Mouse (Mus musculus): ENCODE data around the gene Pnliprp1. TPM values are rescaled to one million over a fixed set of nuclear protein-coding genes. Genes with fewer than 3 reads are reported as not detected.
A peak's percentile ranks its signal among the peaks of the same experiment; 100 is the strongest.

Gene Pnliprp1
- total RNA-seq, 1 experiment from 2014 or later, result not detected

DNA sequence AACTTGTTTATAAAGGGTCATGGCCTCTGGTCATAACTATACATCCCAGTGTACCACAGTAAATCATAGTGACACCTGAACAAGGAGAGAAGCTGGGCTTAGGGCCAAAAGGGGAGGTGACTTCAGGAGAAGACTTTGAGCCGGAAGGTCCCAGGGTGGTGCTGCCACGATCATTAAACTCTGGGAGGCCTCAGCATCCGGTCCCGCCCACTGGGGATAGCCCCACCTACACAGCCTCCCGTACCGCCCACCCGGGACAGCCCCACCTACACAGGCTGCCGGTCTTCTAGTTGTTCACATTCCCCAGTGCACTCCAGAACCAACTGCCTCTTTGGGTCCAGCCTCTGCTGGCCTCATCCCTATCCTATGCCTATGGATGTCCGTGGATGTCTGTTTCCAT, 30.7 kb downstream of the Pnliprp1 start, which contains the start of gene Pnliprp2:
Gene Pnliprp2 (plus strand): TSS at position 297 of the 400 bp plus-strand sequence.
- ATAC-seq (replicated peaks in 1 of 2; ENCODE audit: insufficient read depth in 1 of 2, low FRiP score in 2 of 2, low TSS enrichment in 1 of 2, low read depth in 1 of 2, poor library complexity in 2 of 2, severe bottlenecking in 2 of 2), result no peak

DNA sequence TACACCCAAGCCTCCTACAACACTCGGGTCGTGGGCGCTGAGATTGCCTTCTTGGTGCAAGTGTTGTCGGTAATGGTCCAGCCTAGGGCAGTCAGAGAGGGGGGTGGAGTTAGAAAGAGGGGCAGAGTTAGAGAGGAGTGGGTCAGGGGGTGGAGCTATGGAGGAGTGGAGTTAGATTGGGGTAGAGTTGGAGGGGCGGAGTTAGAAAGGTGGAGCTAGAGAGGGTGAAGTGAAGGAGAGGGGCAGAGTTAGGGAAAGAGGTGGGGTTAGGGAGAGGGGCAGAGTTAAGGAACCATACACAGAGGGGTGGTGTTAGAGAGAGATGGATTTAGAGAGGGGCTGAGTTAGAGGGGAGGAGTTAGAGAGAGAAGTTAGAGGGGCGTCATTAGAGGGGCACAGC, 33.6 kb downstream of the Pnliprp1 start:
- ATAC-seq (replicated peaks in 1 of 2; ENCODE audit: insufficient read depth in 1 of 2, low FRiP score in 2 of 2, low TSS enrichment in 1 of 2, low read depth in 1 of 2, poor library complexity in 2 of 2, severe bottlenecking in 2 of 2), result no peak

DNA sequence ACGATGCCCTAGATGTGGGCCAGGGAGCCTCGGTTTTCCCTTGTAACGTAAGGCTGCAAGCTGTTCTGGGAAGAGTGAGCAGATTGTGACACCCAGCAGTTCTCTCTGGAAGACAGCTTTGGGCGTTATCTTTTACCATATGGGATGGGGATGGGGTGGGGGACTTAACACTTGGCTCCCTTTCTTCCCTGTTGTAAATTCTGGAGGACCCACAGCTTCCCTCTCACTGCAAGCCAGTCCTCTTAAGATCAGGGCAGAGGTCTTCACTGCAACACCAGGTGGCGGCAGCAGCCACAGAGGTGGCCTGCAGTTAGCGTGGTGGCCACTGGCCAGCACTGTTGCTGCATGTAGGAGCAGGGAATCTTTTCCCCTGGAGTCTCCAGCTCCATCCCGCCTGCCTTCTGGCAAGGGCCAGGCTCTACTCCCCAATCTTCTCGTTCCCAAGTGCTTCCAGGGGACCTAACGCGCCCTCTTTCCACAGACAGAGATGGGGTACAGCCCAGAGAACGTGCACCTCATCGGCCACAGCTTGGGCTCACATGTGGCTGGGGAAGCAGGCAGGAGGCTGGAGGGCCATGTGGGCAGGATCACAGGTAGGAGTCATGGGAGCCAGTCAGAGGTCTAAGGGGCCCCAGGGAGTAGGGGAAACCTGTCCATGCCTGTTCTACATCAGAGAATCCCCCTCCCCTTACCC, 34.3 kb downstream of the Pnliprp1 start:
- peak; percentile 32 to 45; a peak in 1 of 4 replicates for ATAC-seq (replicated peaks in 1 of 2; ENCODE audit: insufficient read depth in 1 of 2, low FRiP score in 2 of 2, low TSS enrichment in 1 of 2, low read depth in 1 of 2, poor library complexity in 2 of 2, severe bottlenecking in 2 of 2)

DNA sequence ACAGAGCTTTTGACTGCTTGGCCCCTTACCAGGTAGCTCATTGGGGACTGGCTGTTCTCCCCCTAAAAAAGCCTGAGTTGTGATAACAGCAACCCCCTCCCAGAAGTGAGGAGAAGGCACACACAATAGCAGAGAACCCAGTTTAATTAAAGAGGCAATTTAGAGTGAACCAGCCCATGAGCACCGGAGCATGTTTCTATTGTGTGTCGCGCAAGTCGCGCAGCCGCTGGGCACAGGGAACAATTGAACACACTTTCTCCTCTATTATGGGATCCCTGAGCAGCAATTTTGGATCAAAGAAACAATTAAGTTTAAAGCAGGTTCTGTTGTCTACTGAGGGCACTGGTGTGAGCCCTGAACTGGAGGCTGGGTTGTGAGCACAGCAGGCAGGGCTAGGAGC, 38.6 kb downstream of the Pnliprp1 start:
- no peak for ATAC-seq (replicated peaks in 1 of 2; ENCODE audit: insufficient read depth in 1 of 2, low FRiP score in 2 of 2, low TSS enrichment in 1 of 2, low read depth in 1 of 2, poor library complexity in 2 of 2, severe bottlenecking in 2 of 2)

DNA sequence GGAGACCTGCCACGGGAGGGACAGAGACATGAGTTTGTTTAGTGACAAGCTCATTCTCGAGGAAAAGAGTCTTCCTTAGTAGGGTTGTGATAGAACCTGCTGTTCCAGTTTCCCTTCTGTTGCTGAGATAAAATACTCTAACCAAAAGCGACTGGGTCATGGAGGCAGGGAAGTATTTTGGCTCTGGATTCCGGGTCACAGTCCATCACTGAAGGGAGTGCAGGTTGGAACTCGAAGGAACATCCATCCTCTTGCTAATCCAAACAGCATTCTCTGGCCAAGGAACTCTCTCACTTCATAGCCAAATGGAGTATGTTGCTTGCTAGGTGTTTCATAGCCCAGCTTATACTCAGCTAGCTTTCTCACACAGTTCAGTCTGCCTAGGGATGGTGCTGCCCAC, 47.8 kb downstream of the Pnliprp1 start:
- ATAC-seq (replicated peaks in 1 of 2; ENCODE audit: insufficient read depth in 1 of 2, low FRiP score in 2 of 2, low TSS enrichment in 1 of 2, low read depth in 1 of 2, poor library complexity in 2 of 2, severe bottlenecking in 2 of 2), result no peak

DNA sequence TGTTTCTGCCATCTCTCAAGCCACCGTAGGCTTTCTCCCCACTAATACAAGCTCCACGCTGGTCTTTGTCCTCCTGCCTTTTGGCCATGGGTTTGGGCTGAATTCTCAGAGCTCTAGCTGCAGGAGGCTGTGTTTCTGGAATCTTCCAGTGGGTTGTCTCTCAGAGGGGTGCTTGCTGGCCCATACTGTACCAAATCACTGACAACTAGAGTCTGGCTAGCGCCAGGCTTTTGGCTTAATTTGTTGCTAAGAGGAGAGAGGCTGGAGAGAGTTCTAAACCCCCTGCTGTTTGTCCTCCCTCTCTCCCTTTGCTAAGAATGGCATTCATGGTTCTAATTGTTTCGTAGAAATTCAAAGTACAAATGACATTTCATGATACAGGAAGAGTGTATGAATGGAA, 52.9 kb downstream of the Pnliprp1 start:
- ATAC-seq (replicated peaks in 1 of 2; ENCODE audit: insufficient read depth in 1 of 2, low FRiP score in 2 of 2, low TSS enrichment in 1 of 2, low read depth in 1 of 2, poor library complexity in 2 of 2, severe bottlenecking in 2 of 2), result no peak

DNA sequence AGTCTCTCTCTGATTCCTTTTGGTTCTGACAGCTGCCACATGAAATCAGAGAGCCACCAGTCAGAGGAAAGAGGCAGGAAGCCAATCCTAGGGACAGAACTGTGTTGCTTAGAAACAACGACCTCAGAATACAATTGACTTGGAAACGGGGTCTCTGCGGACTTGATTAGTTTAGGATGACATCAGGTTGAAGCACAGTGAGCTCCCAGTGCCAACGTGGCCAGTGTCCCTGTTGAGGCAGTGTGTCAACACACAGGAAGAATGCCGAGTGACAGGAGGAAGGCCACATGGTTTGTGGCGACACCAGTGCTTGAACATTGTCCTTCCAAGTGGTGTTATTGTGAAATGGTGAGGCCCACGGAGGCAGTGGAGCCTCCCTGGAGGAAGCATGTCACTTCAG, 55.3 kb downstream of the Pnliprp1 start:
- peak; percentile 4 to 63; a peak in 3 of 4 replicates for ATAC-seq (replicated peaks in 1 of 2; ENCODE audit: insufficient read depth in 1 of 2, low FRiP score in 2 of 2, low TSS enrichment in 1 of 2, low read depth in 1 of 2, poor library complexity in 2 of 2, severe bottlenecking in 2 of 2)

DNA sequence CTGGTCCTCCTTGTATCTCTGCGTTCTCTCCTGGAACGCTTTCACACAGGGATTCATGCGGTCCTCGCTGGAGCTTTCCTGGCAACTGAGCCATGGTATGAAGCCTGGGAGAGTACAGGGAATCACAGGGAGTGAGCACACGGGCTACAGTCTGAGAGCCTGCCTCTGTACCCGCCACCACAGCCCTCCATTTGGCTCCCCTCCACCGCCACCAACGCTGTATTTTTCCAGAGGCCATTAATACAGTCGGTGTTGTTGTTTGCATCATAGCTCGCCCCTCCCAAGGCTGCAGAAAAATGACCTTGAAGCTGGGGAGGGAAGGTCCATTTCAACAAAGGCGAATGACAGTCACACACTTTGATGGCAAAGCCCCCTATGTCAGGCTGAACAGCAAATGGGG, 60.5 kb downstream of the Pnliprp1 start:
- ATAC-seq (replicated peaks in 1 of 2; ENCODE audit: insufficient read depth in 1 of 2, low FRiP score in 2 of 2, low TSS enrichment in 1 of 2, low read depth in 1 of 2, poor library complexity in 2 of 2, severe bottlenecking in 2 of 2), result no peak

Other genes starting within 250 kb of the Pnliprp1 start
- not detected in 2 replicates for gene Ccdc172, start 216.9 kb upstream of the Pnliprp1 start, total RNA-seq (2017)
- gene Pnlip, start 76.4 kb upstream of the Pnliprp1 start, total RNA-seq (2017), result not detected in 2 replicates
- not detected in 2 replicates for gene Pnliprp2, start 30.8 kb downstream of the Pnliprp1 start, total RNA-seq (2017)
- gene 1700019N19Rik, start 65.6 kb downstream of the Pnliprp1 start, total RNA-seq (2017), result not detected in 2 replicates
- gene Eno4, start 214.5 kb downstream of the Pnliprp1 start, total RNA-seq (2017), result not detected in 2 replicates
- gene Hspa12a, start 214.8 kb downstream of the Pnliprp1 start, total RNA-seq (2017), result not detected in 2 replicates